Mouse (Mus musculus): ENCODE measurements around the gene Mapt. TPM values are rescaled to one million over a fixed set of nuclear protein-coding genes. Genes with fewer than 3 reads are reported as not detected.

Gene Mapt
- total and polyA plus RNA-seq, 3 experiments, result 0.21 to 1.7 (median 0.64) TPM

- peaks cover 0 to 16% of the 10 kb centered on the region in 2 experiments; a peak in 2 of 4 replicates for H3K4me1 ChIP-seq (ENCODE audit: control insufficient read depth in 1 of 2, insufficient read depth in 2 of 2)
- H3K27ac ChIP-seq (ENCODE audit: insufficient read depth, low read depth), result no peak overlapping the region
- no peak overlapping the region for H3K4me3 ChIP-seq (replicated peaks in 1 of 3; ENCODE audit: low read depth in 2 of 3, low read length in 2 of 3, poor library complexity in 1 of 3)
- H3K9me3 ChIP-seq (replicated peaks; ENCODE audit: low read length), result no peaks in the 10 kb centered on the region
- H3K79me2 ChIP-seq (replicated peaks; ENCODE audit: control insufficient read depth, extremely low read depth, insufficient read depth, poor library complexity, severe bottlenecking), result no peaks in the 10 kb centered on the region
- no peaks in the 10 kb centered on the region for H3K36me3 ChIP-seq (replicated peaks in 1 of 2; ENCODE audit: control insufficient read depth in 1 of 2, insufficient read depth in 1 of 2, low read length in 1 of 2)
- no peak for DNase-seq (ENCODE audit: extremely low read depth)
- H3K9ac ChIP-seq (ENCODE audit: insufficient read depth, low read depth), result no peak overlapping the region
- no peak for TF ChIP-seq ZKSCAN1 (IDR thresholded peaks at IDR 0.05; ENCODE audit: borderline replicate concordance, low read depth, low read length)
- TF ChIP-seq MXI1 (IDR thresholded peaks at IDR 0.05; ENCODE audit: low read depth, low read length), result no peak
- TF ChIP-seq GABPA (IDR thresholded peaks at IDR 0.05; ENCODE audit: insufficient replicate concordance, low read depth, low read length), result no peak
- no peak for TF ChIP-seq KAT2A (IDR thresholded peaks at IDR 0.05; ENCODE audit: insufficient replicate concordance, low read length)
- TF ChIP-seq NELFE (IDR thresholded peaks at IDR 0.05; ENCODE audit: low read depth, low read length), result no peak
- no peak for TF ChIP-seq RAD21 (IDR thresholded peaks at IDR 0.05; ENCODE audit: low read depth, low read length)
- TF ChIP-seq EP300 (IDR thresholded peaks at IDR 0.05; ENCODE audit: low read length), result no peak
- TF ChIP-seq PAX5 (IDR thresholded peaks at IDR 0.05; ENCODE audit: low read length), result no peak
- TF ChIP-seq ZNF384 (IDR thresholded peaks at IDR 0.05; ENCODE audit: low read depth, low read length), result no peak
- no peak for TF ChIP-seq NRF1 (IDR thresholded peaks at IDR 0.05; ENCODE audit: low read depth, low read length)
- TF ChIP-seq SIN3A (IDR thresholded peaks at IDR 0.05; ENCODE audit: low read length), result no peak
- TF ChIP-seq JUN (IDR thresholded peaks at IDR 0.05; ENCODE audit: insufficient read depth, low read depth, low read length), result no peak
- no peak for TF ChIP-seq MAFK (IDR thresholded peaks at IDR 0.05; ENCODE audit: insufficient replicate concordance, low read length)
- no peak for TF ChIP-seq MAZ (IDR thresholded peaks at IDR 0.05; ENCODE audit: low read depth, low read length)
- no peak for TF ChIP-seq BHLHE40 (IDR thresholded peaks at IDR 0.05; ENCODE audit: low read depth, low read length)
- dilution Hi-C loops (cut with MboI; ENCODE audit: extremely low pct_ligation_motif_present, extremely low pct_unique_long_range_greater_than_20kb, low sequenced_read_pairs), result no loop called here
- no peak overlapping the region for H3K4me2 ChIP-seq (ENCODE audit: insufficient read depth, low read depth, poor library complexity, severe bottlenecking)
- in situ Hi-C loops (cut with MboI; ENCODE audit: low pct_ligation_motif_present, low pct_unique_long_range_greater_than_20kb, low sequenced_read_pairs), result no loop called here
- H3K27me3 ChIP-seq (replicated peaks), result peaks cover 29% of the 10 kb centered on the region
These were observed 47.9 kb downstream of the Mapt start for GRCm38 (mm10) chr11:104279049-104279448.

- H3K4me1 ChIP-seq (ENCODE audit: control insufficient read depth in 1 of 2, insufficient read depth in 2 of 2), result peaks cover 0 to 16% of the 10 kb centered on the region in 2 experiments; a peak in 2 of 4 replicates
- dilution Hi-C loops (cut with MboI; ENCODE audit: extremely low pct_ligation_motif_present, extremely low pct_unique_long_range_greater_than_20kb, low sequenced_read_pairs), result no loop called here
- H3K79me2 ChIP-seq (replicated peaks; ENCODE audit: control insufficient read depth, extremely low read depth, insufficient read depth, poor library complexity, severe bottlenecking), result no peaks in the 10 kb centered on the region
- H3K4me3 ChIP-seq (replicated peaks in 1 of 3; ENCODE audit: low read depth in 2 of 3, low read length in 2 of 3, poor library complexity in 1 of 3), result no peak overlapping the region
- peaks cover 26% of the 10 kb centered on the region for H3K27me3 ChIP-seq (replicated peaks)
- no peaks in the 10 kb centered on the region for H3K9me3 ChIP-seq (replicated peaks; ENCODE audit: low read length)
- TF ChIP-seq CTCF (conservative IDR thresholded peaks at IDR 0.05 in 1 of 2, IDR thresholded peaks at IDR 0.05 in 1 of 2; ENCODE audit: low read depth in 2 of 2, low read length in 2 of 2), result no peak
- peak; percentile 54 for TF ChIP-seq BHLHE40 (IDR thresholded peaks at IDR 0.05; ENCODE audit: low read depth, low read length)
- H3K27ac ChIP-seq (ENCODE audit: insufficient read depth, low read depth), result no peak overlapping the region
- no peak for DNase-seq (ENCODE audit: extremely low read depth)
- no peaks in the 10 kb centered on the region for H3K36me3 ChIP-seq (replicated peaks in 1 of 2; ENCODE audit: control insufficient read depth in 1 of 2, insufficient read depth in 1 of 2, low read length in 1 of 2)
- in situ Hi-C loops (cut with MboI; ENCODE audit: low pct_ligation_motif_present, low pct_unique_long_range_greater_than_20kb, low sequenced_read_pairs), result no loop called here
- no peak overlapping the region for H3K9ac ChIP-seq (ENCODE audit: insufficient read depth, low read depth)
- H3K4me2 ChIP-seq (ENCODE audit: insufficient read depth, low read depth, poor library complexity, severe bottlenecking), result no peak overlapping the region
These were observed 48.3 kb downstream of the Mapt start for GRCm38 (mm10) chr11:104279538-104279937.

Measured in CH12.LX (cell line).